Mouse (Mus musculus) cerebellum, adult 2 months (tissue): ENCODE results near the gene Plekhn1.

Source experiments
- CTCF ChIP-seq: fragments of 200-500 bp; IDR thresholded peaks from 2 replicates; pipeline ENCODE4 v1.5.1; 2011; ENCODE audit warnings: low read depth, mild to moderate bottlenecking, control low read depth, low read length, moderate library complexity, borderline replicate concordance; ENCODE audit not compliant: insufficient read depth
- POLR2A ChIP-seq: fragments of 200-500 bp; IDR thresholded peaks from 2 replicates; pipeline ENCODE4 v1.6.1; 2011; ENCODE audit warnings: low read length, control low read depth, borderline replicate concordance; ENCODE audit not compliant: insufficient read depth

DNA sequence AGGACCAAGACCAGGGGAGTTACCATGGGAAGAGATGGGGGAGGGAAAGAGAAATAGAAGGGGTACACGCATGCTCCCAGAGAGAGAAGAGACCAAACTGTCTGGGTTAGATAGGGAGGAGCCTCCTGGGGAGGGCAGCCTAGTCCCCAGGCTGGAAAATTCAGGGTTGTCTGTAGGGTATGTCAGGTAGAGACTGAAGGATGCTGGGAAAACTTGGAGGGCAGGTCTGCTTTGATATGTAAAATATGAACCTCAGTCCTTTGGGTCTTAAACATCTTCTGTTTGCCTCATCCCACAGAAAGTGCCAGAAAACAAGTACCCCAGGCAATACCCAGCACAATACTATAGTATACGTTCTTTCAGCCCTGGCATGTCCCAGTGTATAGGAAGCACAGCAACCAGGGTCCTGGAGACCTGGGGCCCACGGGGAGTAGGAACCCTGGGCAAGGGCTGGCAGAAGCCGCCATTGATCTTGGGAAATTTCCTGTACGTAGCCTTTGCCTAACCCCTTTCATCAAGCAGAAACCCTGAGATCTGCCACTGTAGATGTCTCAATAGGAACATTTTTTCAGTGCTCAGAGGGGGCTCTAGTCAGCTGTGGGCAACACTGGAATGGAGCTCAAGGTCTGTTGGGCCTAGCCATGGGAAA is 46.4 kb downstream of the Plekhn1 start:
- TF ChIP-seq CTCF (no peak), POLR2A (no peak)
